Mouse (Mus musculus) brown adipose tissue, adult 24 weeks (tissue): ENCODE measurements at regions not wholly inside any gene's neighbourhood (a gene's known extent, or its start where the extent isn't known, plus 50 kb on each side); places are given as distances from the start of the nearest gene placed in this dataset.

Experiments used
- H3K27ac ChIP-seq: fragments of 200-500 bp; replicated peaks from 2 replicates; pipeline ENCODE4 v1.5.1; 2012; ENCODE audit warnings: low read depth, mild to moderate bottlenecking, low read length
- H3K4me1 ChIP-seq: fragments of 200-500 bp; 2 replicates; pipeline ENCODE4 v1.6.1; 2012; ENCODE audit warnings: low read length, mixed read lengths; ENCODE audit not compliant: control insufficient read depth, insufficient read depth, insufficient read length
- H3K4me3 ChIP-seq: fragments of 200-500 bp; 2 replicates; pipeline ENCODE4 v1.5.1; 2012; ENCODE audit warnings: low read depth, mild to moderate bottlenecking, low read length, moderate library complexity; ENCODE audit not compliant: insufficient read depth

- Histone ChIP-seq H3K27ac (no peak overlapping the region), H3K4me1 (no peaks in the 10 kb centered on the region), H3K4me3 (no peak overlapping the region)
Measured at GRCm38 (mm10) chr6:112152535-112153364, 120.8 kb upstream of the Lmcd1 start.

GRCm38 (mm10) chr6:112167487-112167886, 106.1 kb upstream of the Lmcd1 start:
- no peaks in the 10 kb centered on the region for H3K4me1 ChIP-seq
- H3K4me3 ChIP-seq = no peak overlapping the region
- H3K27ac ChIP-seq = no peak overlapping the region

- no peaks in the 10 kb centered on the region for H3K4me1 ChIP-seq
- no peak overlapping the region for H3K4me3 ChIP-seq
- no peak overlapping the region for H3K27ac ChIP-seq
Measured at GRCm38 (mm10) chr6:112176344-112176743, 97.2 kb upstream of the Lmcd1 start.

- H3K4me3 ChIP-seq = no peak overlapping the region
- H3K4me1 ChIP-seq = no peaks in the 10 kb centered on the region
Measured at GRCm38 (mm10) chr6:112187636-112188035, 85.9 kb upstream of the Lmcd1 start.

GRCm38 (mm10) chr6:112191032-112191431, 82.5 kb upstream of the Lmcd1 start:
- no peak overlapping the region for H3K27ac ChIP-seq
- no peak overlapping the region for H3K4me3 ChIP-seq
- no peaks in the 10 kb centered on the region for H3K4me1 ChIP-seq

More at GRCm38 (mm10) chr6:112187636-112188035, 85.9 kb upstream of the Lmcd1 start:
- no peak overlapping the region for H3K27ac ChIP-seq

- Histone ChIP-seq H3K4me1 (no peaks in the 10 kb centered on the region), H3K4me3 (no peak overlapping the region), H3K27ac (no peak overlapping the region)
Measured at GRCm38 (mm10) chr6:112197445-112197844, 76.1 kb upstream of the Lmcd1 start.

- Histone ChIP-seq H3K4me1 (no peaks in the 10 kb centered on the region), H3K27ac (no peak overlapping the region), H3K4me3 (no peak overlapping the region)
Measured at GRCm38 (mm10) chr6:112199241-112199640, 74.3 kb upstream of the Lmcd1 start.

GRCm38 (mm10) chr6:112202120-112202519, 71.4 kb upstream of the Lmcd1 start:
- Histone ChIP-seq H3K4me1 (no peaks in the 10 kb centered on the region), H3K4me3 (no peak overlapping the region), H3K27ac (no peak overlapping the region)

GRCm38 (mm10) chr6:112203321-112203720, 70.2 kb upstream of the Lmcd1 start:
- H3K4me3 ChIP-seq = no peak overlapping the region
- H3K27ac ChIP-seq = no peak overlapping the region
- H3K4me1 ChIP-seq = no peaks in the 10 kb centered on the region

GRCm38 (mm10) chr6:112204956-112205355, 68.6 kb upstream of the Lmcd1 start:
- H3K4me3 ChIP-seq = no peak overlapping the region
- H3K4me1 ChIP-seq = no peaks in the 10 kb centered on the region

GRCm38 (mm10) chr6:112205420-112205995, 68.0 kb upstream of the Lmcd1 start:
- H3K4me1 ChIP-seq = no peaks in the 10 kb centered on the region
- no peak overlapping the region for H3K4me3 ChIP-seq
- no peak overlapping the region for H3K27ac ChIP-seq

More at GRCm38 (mm10) chr6:112204956-112205355, 68.6 kb upstream of the Lmcd1 start:
- no peak overlapping the region for H3K27ac ChIP-seq

- Histone ChIP-seq H3K27ac (no peak overlapping the region), H3K4me3 (no peak overlapping the region), H3K4me1 (no peaks in the 10 kb centered on the region)
Measured at GRCm38 (mm10) chr6:112207229-112207628, 66.3 kb upstream of the Lmcd1 start.

- Histone ChIP-seq H3K4me1 (no peaks in the 10 kb centered on the region), H3K4me3 (no peak overlapping the region), H3K27ac (peak overlapping the region; percentile 50)
Measured at GRCm38 (mm10) chr6:112210238-112210950, 63.2 kb upstream of the Lmcd1 start.

GRCm38 (mm10) chr6:112216868-112217267, 56.7 kb upstream of the Lmcd1 start:
- no peaks in the 10 kb centered on the region for H3K4me1 ChIP-seq
- no peak overlapping the region for H3K4me3 ChIP-seq
- no peak overlapping the region for H3K27ac ChIP-seq

GRCm38 (mm10) chr6:112218248-112218647, 55.3 kb upstream of the Lmcd1 start:
- no peaks in the 10 kb centered on the region for H3K4me1 ChIP-seq
- H3K27ac ChIP-seq = no peak overlapping the region
- H3K4me3 ChIP-seq = no peak overlapping the region
